Mouse (Mus musculus) G1E (cell line): ENCODE measurements at regions not wholly inside any gene's neighbourhood (a gene's known extent, or its start where the extent isn't known, plus 50 kb on each side); places are given as distances from the start of the nearest gene placed in this dataset.

ENCODE experiments used
- CTCF ChIP-seq: IDR thresholded peaks from 2 replicates; pipeline ENCODE4 v1.5.1; 2012; ENCODE audit warnings: low read depth, low read length, inconsistent platforms, mixed read lengths
- GATA1 ChIP-seq: IDR thresholded peaks from 2 replicates; pipeline ENCODE4 v1.6.1; 2012; ENCODE audit warnings: borderline replicate concordance, low read length, inconsistent platforms, mixed read lengths
- GATA2 ChIP-seq: IDR thresholded peaks from 2 replicates; pipeline ENCODE4 v1.6.1; 2012; ENCODE audit warnings: low read depth, low read length, inconsistent platforms, borderline replicate concordance
- POLR2AphosphoS5 ChIP-seq: IDR thresholded peaks from 2 replicates; pipeline ENCODE4 v1.6.1; 2012; ENCODE audit warnings: low read depth, low read length, inconsistent platforms; ENCODE audit not compliant: insufficient replicate concordance
- TAL1 ChIP-seq: conservative IDR thresholded peaks from 2 replicates; pipeline ENCODE4 v1.6.1; 2012; ENCODE audit warnings: low read depth, low read length, inconsistent platforms, mixed read lengths

GRCm38 (mm10) chr12:12510764-12511163 lies 248.8 kb downstream of the Fam49a start:
- no peak for TF ChIP-seq POLR2AphosphoS5
- TF ChIP-seq GATA1 = no peak
- no peak for TF ChIP-seq CTCF
- no peak for TF ChIP-seq TAL1
- no peak for TF ChIP-seq GATA2
